Mouse (Mus musculus): ENCODE data around the gene Gzma.

DNA sequence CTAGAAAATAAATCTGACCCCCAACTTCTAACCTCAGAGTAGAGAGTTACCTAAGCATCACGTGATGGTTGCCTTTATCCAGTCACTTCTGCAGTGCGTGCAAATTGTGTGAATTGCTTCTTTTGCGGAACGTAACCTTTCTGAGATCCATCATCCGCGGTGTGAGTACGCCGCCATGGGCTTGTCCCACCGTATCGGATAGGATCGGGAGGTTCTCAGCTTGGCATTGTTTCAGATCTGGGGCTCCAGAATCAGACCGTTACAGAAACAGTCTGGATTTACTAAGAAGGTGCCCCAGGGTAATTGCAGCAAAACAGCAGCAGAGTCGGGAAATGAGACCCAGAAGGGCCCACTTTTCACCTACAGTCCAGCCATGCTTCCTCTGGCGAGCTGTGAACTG, 20.5 kb upstream of the Gzma start:
- TF ChIP-seq CTCF (IDR thresholded peaks at IDR 0.05; ENCODE audit: borderline replicate concordance, control insufficient read depth, extremely low read depth, insufficient read depth, low read length, poor library complexity): no peak
- TF ChIP-seq POLR2A (IDR thresholded peaks at IDR 0.05; ENCODE audit: control insufficient read depth, extremely low read depth, insufficient read depth, low read length, poor library complexity): no peak

Data from thymus, adult 2 months (tissue).